Mouse (Mus musculus) CD4-positive, CD25-positive, alpha-beta regulatory T cell (primary cell): ENCODE data around the gene Tmem59. TPM values are rescaled to one million over a fixed set of nuclear protein-coding genes. Genes with fewer than 3 reads are reported as not detected.

Experiments
- polyA plus RNA-seq: library from polyadenylated mRNA; unstranded; fragments of 100-300 nt; shearing (Covaris generic); gene quantifications from one replicate; pipeline ENCODE4 v1.2.1, GENCODE M21; 2017

The Tmem59 gene
- polyA plus RNA-seq = 397 TPM

DNA sequence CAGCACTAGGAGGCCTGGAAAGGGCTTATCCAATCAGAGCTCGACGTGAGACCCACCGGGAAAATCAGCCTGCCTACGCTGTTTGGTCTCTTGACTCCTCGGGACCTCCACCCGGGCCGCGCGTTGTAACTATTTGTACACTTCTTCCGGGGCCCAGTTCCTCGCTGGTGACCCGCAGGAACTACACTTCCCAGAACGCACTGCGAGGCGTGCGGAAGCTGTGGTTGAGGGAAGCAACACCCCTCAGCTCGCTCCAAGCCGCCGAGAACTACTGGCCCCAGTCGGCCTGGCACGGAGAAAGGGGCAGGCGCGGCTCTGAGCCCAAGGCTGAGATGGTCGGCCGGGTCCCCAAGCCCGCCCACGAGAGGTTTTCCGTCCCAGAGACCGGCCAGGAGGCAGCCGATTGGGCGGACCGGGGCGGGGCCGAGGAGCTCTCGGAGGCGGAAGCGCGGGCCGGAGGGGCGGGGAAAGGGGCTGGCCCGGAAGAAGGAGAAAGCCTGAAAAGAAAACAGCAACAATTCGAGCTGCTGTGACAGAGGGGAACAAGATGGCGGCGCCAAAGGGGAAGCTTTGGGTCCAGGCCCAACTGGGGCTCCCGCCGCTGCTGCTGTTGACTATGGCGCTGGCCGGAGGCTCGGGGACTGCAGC, at the start of gene Tmem59:
Gene Tmem59 (plus strand): TSS at position 218 of the 648 bp plus-strand sequence.

DNA sequence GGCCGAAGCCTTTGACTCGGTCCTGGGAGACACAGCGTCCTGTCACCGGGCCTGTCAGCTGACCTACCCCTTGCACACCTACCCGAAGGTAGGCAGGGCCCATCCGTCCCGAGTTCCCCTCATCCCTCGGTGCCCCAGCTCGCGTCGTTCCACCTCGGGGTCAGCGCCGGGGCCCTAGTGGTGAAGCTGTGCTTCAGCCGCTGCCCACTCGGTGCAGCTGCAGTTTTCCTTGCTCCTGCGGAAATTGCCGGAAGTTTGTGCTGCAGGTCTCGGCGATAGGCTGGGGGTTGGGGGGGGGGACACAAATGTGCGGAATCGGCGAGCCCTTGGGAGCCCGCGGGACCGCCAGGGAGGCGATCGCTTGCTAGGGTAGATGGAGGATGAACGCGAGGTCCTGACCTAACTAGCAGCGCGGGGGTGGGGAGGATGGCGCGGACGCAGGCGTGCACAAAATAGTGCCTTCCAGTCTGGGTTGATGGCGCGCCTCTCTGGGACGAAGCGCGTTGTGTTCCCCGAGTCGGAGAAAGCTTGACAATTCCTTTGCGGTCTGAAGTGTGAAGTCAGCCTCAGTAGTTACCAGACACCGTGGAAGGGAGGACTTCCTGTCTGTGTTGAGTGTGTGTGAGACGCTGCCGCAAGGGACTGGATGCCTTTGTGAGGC, 761 bp downstream of the Tmem59 start, which contains the start of gene Tceanc2:
Gene Tceanc2 (minus strand): TSS at position 287 of the 661 bp plus-strand sequence.

DNA sequence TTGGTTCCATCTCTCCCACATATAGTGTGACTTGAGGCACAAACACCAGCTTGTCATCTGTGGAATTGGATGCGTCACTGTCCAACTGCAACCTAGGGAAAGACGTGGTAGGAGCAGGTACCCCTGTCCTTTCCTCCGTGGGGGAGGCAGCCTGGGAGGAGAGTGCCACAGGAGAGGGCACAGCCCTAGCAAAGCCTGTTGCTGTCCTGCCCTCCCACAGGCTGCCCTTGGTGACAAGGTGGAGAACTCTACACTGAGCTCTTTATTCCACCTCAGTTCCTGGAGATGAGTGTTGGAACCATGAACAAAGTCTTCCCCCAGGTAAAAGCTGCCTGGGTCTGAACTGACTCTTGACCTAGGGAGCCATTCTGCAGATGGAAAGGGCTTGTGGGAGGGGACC, 30.7 kb downstream of the Tmem59 start, which contains the start of gene Ldlrad1:
Gene Ldlrad1 (plus strand): TSS at position 301 of the 400 bp plus-strand sequence.

Other genes with a start within 250 kb of the Tmem59 start
- 68.2 TPM for gene Mrpl37, start 111.5 kb upstream of the Tmem59 start, polyA plus RNA-seq
- gene Cyb5rl, start 111.4 kb upstream of the Tmem59 start, polyA plus RNA-seq = 9.3 TPM
- not detected for gene Cdcp2, start 81.5 kb upstream of the Tmem59 start, polyA plus RNA-seq
- 25.6 TPM for gene Tceanc2, start 717 bp downstream of the Tmem59 start, polyA plus RNA-seq
- gene Ldlrad1, start 30.8 kb downstream of the Tmem59 start, polyA plus RNA-seq = 0.28 TPM
- gene Lrrc42, start 75.1 kb downstream of the Tmem59 start, polyA plus RNA-seq = 33.3 TPM
- 23.1 TPM for gene Hspb11, start 75.2 kb downstream of the Tmem59 start, polyA plus RNA-seq
- gene Dio1, start 128.8 kb downstream of the Tmem59 start, polyA plus RNA-seq = not detected
- gene Yipf1, start 136.0 kb downstream of the Tmem59 start, polyA plus RNA-seq = 97.0 TPM
- gene Ndc1, start 189.4 kb downstream of the Tmem59 start, polyA plus RNA-seq = 8.9 TPM